Mouse (Mus musculus): Measurements from ENCODE around the gene Sclt1. TPM values are rescaled to one million over a fixed set of nuclear protein-coding genes. Genes with fewer than 3 reads are reported as not detected.

Sclt1 gene
- polyA plus RNA-seq, 1 experiment, result 5.1 TPM

- no peak overlapping the region for H3K4me3 ChIP-seq (replicated peaks; ENCODE audit: control insufficient read depth, low read depth, low read length)
- TF ChIP-seq POLR2A (IDR thresholded peaks at IDR 0.05; ENCODE audit: borderline replicate concordance, control insufficient read depth, low read depth, low read length), result no peak
- TF ChIP-seq CTCF (IDR thresholded peaks at IDR 0.05; ENCODE audit: control insufficient read depth, insufficient read depth, low read length), result no peak
- H3K27ac ChIP-seq (ENCODE audit: control insufficient read depth, insufficient read depth, low read depth, low read length, poor library complexity), result no peak overlapping the region
- 16% methylated on average over 6 of the region's 6 CpGs for WGBS
- H3K4me1 ChIP-seq (ENCODE audit: control insufficient read depth, insufficient read depth, low read length), result no peaks in the 10 kb centered on the region; the same call in 1 of the 2 replicates
These were observed 154.7 kb downstream of the Sclt1 start for GRCm38 (mm10) chr3:41587588-41587987.

DNA sequence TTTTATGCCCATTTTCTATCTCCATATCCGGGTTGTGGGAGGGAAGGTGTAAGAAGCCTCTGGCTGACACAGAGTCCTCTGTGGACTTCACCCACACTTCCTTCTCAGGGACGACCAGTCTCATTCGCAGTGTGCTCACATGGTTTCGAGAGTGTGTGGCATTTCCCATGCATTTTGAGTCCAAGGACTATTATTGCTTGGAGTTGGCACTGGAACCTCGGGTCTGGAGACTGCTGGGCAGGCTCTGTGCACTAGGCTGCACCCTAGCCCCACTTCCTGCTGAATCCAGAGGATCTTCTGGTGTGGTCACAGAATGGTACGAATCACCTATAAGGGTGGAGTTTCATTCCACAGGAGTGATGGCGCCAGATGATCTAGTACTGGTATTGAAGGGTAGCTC is 155.4 kb downstream of the Sclt1 start:
- 28% methylated on average over 7 of the region's 7 CpGs for WGBS
- no peaks in the 10 kb centered on the region; the same call in 1 of the 2 replicates for H3K4me1 ChIP-seq (ENCODE audit: control insufficient read depth, insufficient read depth, low read length)
- TF ChIP-seq CTCF (IDR thresholded peaks at IDR 0.05; ENCODE audit: control insufficient read depth, insufficient read depth, low read length) (no peak), POLR2A (IDR thresholded peaks at IDR 0.05; ENCODE audit: borderline replicate concordance, control insufficient read depth, low read depth, low read length) (no peak)
- H3K4me3 ChIP-seq (replicated peaks; ENCODE audit: control insufficient read depth, low read depth, low read length), result no peak overlapping the region
- H3K27ac ChIP-seq (ENCODE audit: control insufficient read depth, insufficient read depth, low read depth, low read length, poor library complexity), result no peak overlapping the region

DNA sequence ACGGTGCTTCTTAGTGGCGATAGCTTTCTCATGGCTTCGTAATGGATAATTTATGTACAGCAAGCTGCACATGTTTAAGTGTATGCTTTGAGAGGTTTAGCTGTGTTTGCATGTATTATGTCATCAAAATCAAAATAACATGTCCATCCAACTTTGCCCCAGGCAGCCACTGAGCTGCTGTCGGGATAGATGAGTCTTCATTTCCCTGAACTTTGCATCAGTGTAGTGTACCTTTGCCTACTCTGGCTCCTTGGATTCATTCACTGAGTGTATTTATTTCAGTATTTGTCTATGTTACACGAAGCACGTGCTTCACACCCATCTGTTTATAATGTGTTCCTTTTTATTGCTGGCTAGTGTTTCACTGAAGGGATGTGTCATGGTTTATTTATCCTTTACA is 156.0 kb downstream of the Sclt1 start:
- WGBS, result 81% methylated on average over 6 of the region's 6 CpGs
- H3K4me1 ChIP-seq (ENCODE audit: control insufficient read depth, insufficient read depth, low read length), result no peaks in the 10 kb centered on the region; the same call in 1 of the 2 replicates
- H3K27ac ChIP-seq (ENCODE audit: control insufficient read depth, insufficient read depth, low read depth, low read length, poor library complexity), result no peak overlapping the region
- no peak for TF ChIP-seq CTCF (IDR thresholded peaks at IDR 0.05; ENCODE audit: control insufficient read depth, insufficient read depth, low read length)
- no peak for TF ChIP-seq POLR2A (IDR thresholded peaks at IDR 0.05; ENCODE audit: borderline replicate concordance, control insufficient read depth, low read depth, low read length)
- H3K4me3 ChIP-seq (replicated peaks; ENCODE audit: control insufficient read depth, low read depth, low read length), result no peak overlapping the region

DNA sequence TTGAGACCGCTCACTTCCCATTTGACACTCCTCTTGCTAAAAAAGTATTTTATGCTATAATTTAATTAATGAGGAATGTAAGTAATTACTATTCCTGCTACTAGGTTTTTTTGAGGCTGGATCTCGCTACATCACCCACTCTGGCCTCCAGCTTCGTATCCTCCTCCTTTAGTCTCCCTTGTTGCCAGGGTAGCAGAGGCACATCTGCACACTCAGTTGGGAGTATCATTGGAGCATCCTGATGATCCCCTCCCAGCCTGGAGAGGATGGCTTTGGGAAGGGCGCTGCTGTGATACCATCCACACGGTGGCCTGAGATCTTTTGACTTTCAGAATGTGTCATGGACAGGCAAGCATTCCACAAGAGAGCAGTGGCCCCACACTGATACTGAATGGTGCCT is 156.8 kb downstream of the Sclt1 start:
- H3K4me3 ChIP-seq (replicated peaks; ENCODE audit: control insufficient read depth, low read depth, low read length), result no peak overlapping the region
- H3K4me1 ChIP-seq (ENCODE audit: control insufficient read depth, insufficient read depth, low read length), result no peaks in the 10 kb centered on the region; the same call in 1 of the 2 replicates
- no peak for TF ChIP-seq POLR2A (IDR thresholded peaks at IDR 0.05; ENCODE audit: borderline replicate concordance, control insufficient read depth, low read depth, low read length)
- no peak for TF ChIP-seq CTCF (IDR thresholded peaks at IDR 0.05; ENCODE audit: control insufficient read depth, insufficient read depth, low read length)
- no peak overlapping the region for H3K27ac ChIP-seq (ENCODE audit: control insufficient read depth, insufficient read depth, low read depth, low read length, poor library complexity)
- WGBS, result 86% methylated on average over 5 of the region's 5 CpGs

DNA sequence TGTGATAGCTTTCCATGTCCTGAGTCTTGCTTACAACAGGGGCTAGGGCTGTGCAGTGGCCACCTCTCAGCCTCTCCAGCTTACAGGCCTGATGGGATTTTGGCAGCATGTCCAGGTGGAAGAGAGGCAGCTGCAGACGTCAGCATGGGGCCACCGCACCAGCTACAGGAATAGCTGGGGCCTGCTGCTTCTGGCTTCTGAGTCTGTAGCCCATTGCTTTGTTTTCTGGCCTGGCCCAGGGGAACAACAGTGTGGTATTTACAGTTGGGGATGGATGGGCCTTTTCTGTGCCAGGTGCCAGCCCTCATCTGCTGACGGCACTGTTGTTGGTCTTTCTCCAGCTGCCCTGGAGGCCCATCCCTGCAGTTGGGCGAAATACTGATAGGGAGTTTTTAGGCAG is 158.7 kb downstream of the Sclt1 start:
- Histone ChIP-seq H3K4me3 (replicated peaks; ENCODE audit: control insufficient read depth, low read depth, low read length) (no peak overlapping the region), H3K4me1 (ENCODE audit: control insufficient read depth, insufficient read depth, low read length) (no peaks in the 10 kb centered on the region; the same call in 1 of the 2 replicates), H3K27ac (ENCODE audit: control insufficient read depth, insufficient read depth, low read depth, low read length, poor library complexity) (no peak overlapping the region)
- 89% methylated on average over 4 of the region's 4 CpGs for WGBS
- TF ChIP-seq POLR2A (IDR thresholded peaks at IDR 0.05; ENCODE audit: borderline replicate concordance, control insufficient read depth, low read depth, low read length) (no peak), CTCF (IDR thresholded peaks at IDR 0.05; ENCODE audit: control insufficient read depth, insufficient read depth, low read length) (no peak)

DNA sequence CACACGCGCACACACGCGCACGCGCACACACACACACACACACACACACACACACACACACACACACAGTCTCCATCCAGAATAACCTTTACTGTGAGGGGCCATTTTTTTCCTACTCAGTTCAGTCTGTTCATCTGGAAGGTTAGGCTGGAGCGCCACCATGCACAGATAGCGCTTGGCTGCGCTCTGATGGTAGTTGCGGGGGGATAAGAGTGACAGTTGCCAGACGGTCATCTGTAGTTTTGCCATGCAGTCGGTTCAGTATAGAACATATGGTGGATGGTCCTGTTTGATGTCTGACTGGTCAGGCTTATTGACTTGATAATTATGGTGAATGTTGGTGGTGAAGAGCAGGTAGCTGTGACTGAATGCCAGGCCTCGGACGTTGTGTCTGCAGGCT is 159.2 kb downstream of the Sclt1 start:
- TF ChIP-seq POLR2A (IDR thresholded peaks at IDR 0.05; ENCODE audit: borderline replicate concordance, control insufficient read depth, low read depth, low read length), result no peak
- no peak for TF ChIP-seq CTCF (IDR thresholded peaks at IDR 0.05; ENCODE audit: control insufficient read depth, insufficient read depth, low read length)
- H3K27ac ChIP-seq (ENCODE audit: control insufficient read depth, insufficient read depth, low read depth, low read length, poor library complexity), result no peak overlapping the region
- H3K4me1 ChIP-seq (ENCODE audit: control insufficient read depth, insufficient read depth, low read length), result no peaks in the 10 kb centered on the region; the same call in 1 of the 2 replicates
- WGBS, result 93% methylated on average over 14 of the region's 14 CpGs
- no peak overlapping the region for H3K4me3 ChIP-seq (replicated peaks; ENCODE audit: control insufficient read depth, low read depth, low read length)

DNA sequence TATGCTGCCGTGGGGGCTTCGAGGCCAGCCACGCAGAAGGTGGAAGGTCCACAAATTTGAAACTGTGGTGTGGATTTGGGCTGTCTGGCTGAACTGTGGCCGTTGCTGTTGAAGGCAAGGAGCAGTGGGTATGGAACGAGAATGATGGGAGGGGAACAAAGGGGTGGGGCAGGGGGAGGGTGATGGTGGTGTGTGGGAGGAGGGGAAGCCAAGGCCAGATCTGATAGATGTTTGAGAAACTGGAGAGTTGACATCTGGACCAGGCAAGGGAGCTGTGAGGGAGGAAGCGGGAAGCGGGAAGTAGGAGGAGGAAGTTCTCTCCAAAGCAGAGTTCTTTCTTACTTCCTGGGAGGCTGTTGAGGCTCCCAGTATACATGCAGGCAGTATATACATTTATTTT is 160.1 kb downstream of the Sclt1 start:
- H3K4me3 ChIP-seq (replicated peaks; ENCODE audit: control insufficient read depth, low read depth, low read length), result no peak overlapping the region
- TF ChIP-seq CTCF (IDR thresholded peaks at IDR 0.05; ENCODE audit: control insufficient read depth, insufficient read depth, low read length), result no peak
- no peak for TF ChIP-seq POLR2A (IDR thresholded peaks at IDR 0.05; ENCODE audit: borderline replicate concordance, control insufficient read depth, low read depth, low read length)
- WGBS, result 74% methylated on average over 7 of the region's 7 CpGs
- H3K4me1 ChIP-seq (ENCODE audit: control insufficient read depth, insufficient read depth, low read length), result no peaks in the 10 kb centered on the region; the same call in 1 of the 2 replicates
- H3K27ac ChIP-seq (ENCODE audit: control insufficient read depth, insufficient read depth, low read depth, low read length, poor library complexity), result no peak overlapping the region

DNA sequence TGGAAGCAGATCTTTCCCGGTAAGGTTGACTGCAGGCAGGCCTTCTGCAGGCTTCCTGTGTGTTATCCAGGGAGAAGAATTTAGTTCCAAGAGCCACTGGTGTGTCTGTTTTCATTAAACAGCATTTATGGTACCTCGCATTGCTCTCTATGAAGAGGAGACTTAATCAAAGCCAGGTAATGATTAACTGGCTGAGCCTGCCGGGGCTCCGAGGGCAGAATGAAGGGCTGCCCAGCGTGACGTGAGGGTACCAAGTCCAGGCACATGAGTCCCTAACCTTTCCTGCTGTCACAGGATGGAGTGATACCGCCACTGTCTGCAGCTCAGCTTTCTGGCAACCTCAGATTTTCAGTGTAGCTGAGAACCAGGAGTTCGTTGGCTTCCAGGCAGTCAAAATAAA is 160.9 kb downstream of the Sclt1 start:
- H3K4me1 ChIP-seq (ENCODE audit: control insufficient read depth, insufficient read depth, low read length), result no peaks in the 10 kb centered on the region; the same call in 1 of the 2 replicates
- 90% methylated on average over 8 of the region's 8 CpGs for WGBS
- H3K4me3 ChIP-seq (replicated peaks; ENCODE audit: control insufficient read depth, low read depth, low read length), result no peak overlapping the region
- no peak for TF ChIP-seq CTCF (IDR thresholded peaks at IDR 0.05; ENCODE audit: control insufficient read depth, insufficient read depth, low read length)
- TF ChIP-seq POLR2A (IDR thresholded peaks at IDR 0.05; ENCODE audit: borderline replicate concordance, control insufficient read depth, low read depth, low read length), result no peak
- no peak overlapping the region for H3K27ac ChIP-seq (ENCODE audit: control insufficient read depth, insufficient read depth, low read depth, low read length, poor library complexity)
